Mouse (Mus musculus) midbrain, embryonic 10.5 days (tissue): ENCODE results near the gene Zfp791. TPM values are rescaled to one million over a fixed set of nuclear protein-coding genes. Genes with fewer than 3 reads are reported as not detected.
"Not testable (repeated sequence)": the region's sequence is repeated elsewhere in the genome, so short reads cannot be mapped to it uniquely, and the experiment has no call there.

Source experiments
- DNase-seq: peaks from one replicate; pipeline ENCODE4 v3.0.0-alpha.2; 2017; ENCODE audit warnings: low spot score
- H3K27ac ChIP-seq: fragments of 300-500 bp; sonication (generic); replicated peaks from 2 replicates; pipeline ENCODE4 v1.5.1; 2016; ENCODE audit warnings: mild to moderate bottlenecking
- H3K27me3 ChIP-seq: fragments of 300-500 bp; sonication (generic); 2 replicates; pipeline ENCODE4 v1.6.1; 2016; ENCODE audit warnings: low read depth, mild to moderate bottlenecking; ENCODE audit not compliant: poor library complexity, severe bottlenecking
- H3K36me3 ChIP-seq: fragments of 300-500 bp; sonication (generic); 2 replicates; pipeline ENCODE4 v1.6.1; 2016; ENCODE audit warnings: mild to moderate bottlenecking, moderate library complexity
- H3K4me1 ChIP-seq: fragments of 300-500 bp; sonication (generic); 2 replicates; pipeline ENCODE4 v1.6.1; 2016
- H3K4me3 ChIP-seq: fragments of 300-500 bp; sonication (generic); 2 replicates; pipeline ENCODE4 v1.5.1; 2016; ENCODE audit warnings: mild to moderate bottlenecking, moderate library complexity
- H3K9me3 ChIP-seq: fragments of 300-500 bp; sonication (generic); replicated peaks from 2 replicates; pipeline ENCODE4 v1.6.1; 2016; ENCODE audit warnings: mild to moderate bottlenecking
- WGBS: fragments of 180-500 bp; shearing (Covaris S2); methylation state at CpG from one replicate; pipeline ENCODE4 v1.1.7; 2016; 5-methylcytosine and 5-hydroxymethylcytosine counted together
- polyA plus RNA-seq: library from polyadenylated mRNA; unstranded; fragments of >200 nt; fragmentation: Nextera tagmentation; extraction: Ambion mirVana; gene quantifications from 2 replicates; pipeline ENCODE4 v1.2.1, GENCODE M21; 2016

The Zfp791 gene
- 0.81 and 1.5 TPM in 2 replicates for polyA plus RNA-seq

GRCm38 (mm10) chr8:85122995-85123394, at the start of gene Zfp791:
TSS of gene Zfp791 (minus strand) at chr8:85123095.
- no peak for DNase-seq
- Histone ChIP-seq H3K4me3 (no peak within 1 kb of the TSS), H3K9me3 (no peaks in the 10 kb centered on the region), H3K27ac (no peak within 1 kb of the TSS), H3K4me1 (peaks cover 10% of the 10 kb centered on the region), H3K27me3 (peaks cover 9% of the 10 kb centered on the region), H3K36me3 (no peaks in the 10 kb centered on the region)
- WGBS = 82% methylated on average over 3 of the region's 3 CpGs

DNA sequence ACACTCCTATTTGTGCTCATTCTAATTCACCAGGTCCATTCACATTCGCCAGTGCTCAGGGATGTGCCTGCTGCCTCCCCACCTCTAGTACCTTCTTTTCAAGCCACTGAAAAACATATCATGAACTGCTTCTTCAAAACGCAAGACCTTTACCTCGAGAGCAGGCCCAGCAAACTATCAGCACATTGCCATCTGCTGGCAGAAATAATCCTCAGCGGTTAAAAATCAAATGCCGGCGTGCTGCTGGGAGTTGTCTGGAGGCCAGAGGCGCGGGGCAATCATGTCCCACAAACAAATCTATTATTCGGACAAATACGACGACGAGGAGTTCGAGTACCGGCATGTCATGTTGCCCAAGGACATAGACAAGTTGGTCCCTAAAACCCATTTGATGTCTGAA, 48.4 kb upstream of the Zfp791 start:
- Histone ChIP-seq H3K36me3 (no peaks in the 10 kb centered on the region), H3K27me3 (no peaks in the 10 kb centered on the region), H3K4me1 (0 out of 2 replicates have a peak, but pooled peaks cover 7% of the 10 kb centered on the region), H3K27ac (no peak overlapping the region), H3K9me3 (no peaks in the 10 kb centered on the region; the same call in 1 of the 2 replicates), H3K4me3 (no peak overlapping the region)
- 37% methylated on average over 14 of the region's 14 CpGs for WGBS
- peak; percentile 34 for DNase-seq

DNA sequence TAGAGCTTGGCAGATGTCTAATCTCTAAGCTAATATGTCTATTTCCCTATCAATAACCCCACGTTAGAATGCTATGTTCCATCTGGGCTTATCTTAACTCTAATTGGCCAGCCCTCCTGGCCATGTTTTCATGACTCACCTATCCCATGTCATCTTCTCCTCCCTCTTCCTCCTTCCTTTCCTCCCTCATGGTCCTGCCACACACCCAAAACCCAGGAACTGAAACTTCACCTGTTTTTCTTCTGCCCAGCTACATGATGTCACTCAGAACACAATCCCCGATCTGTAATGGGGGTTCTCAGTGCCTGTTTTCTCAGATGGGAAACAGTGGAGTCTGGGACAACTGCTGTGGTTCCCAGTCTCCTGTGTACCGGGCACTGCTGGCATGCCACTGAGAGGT, 28.7 kb upstream of the Zfp791 start, which contains the start of gene Cks1brt:
TSS of gene Cks1brt (plus strand) at position 301 of the 400 bp plus-strand sequence.
- 93% methylated on average over 3 of the region's 3 CpGs for WGBS
- Histone ChIP-seq H3K27me3 (no peaks in the 10 kb centered on the region), H3K36me3 (no peaks in the 10 kb centered on the region), H3K4me3 (no peak within 1 kb of the TSS), H3K9me3 (peaks cover 44% of the 10 kb centered on the region), H3K27ac (no peak within 1 kb of the TSS), H3K4me1 (no peaks in the 10 kb centered on the region)
- no peak for DNase-seq

DNA sequence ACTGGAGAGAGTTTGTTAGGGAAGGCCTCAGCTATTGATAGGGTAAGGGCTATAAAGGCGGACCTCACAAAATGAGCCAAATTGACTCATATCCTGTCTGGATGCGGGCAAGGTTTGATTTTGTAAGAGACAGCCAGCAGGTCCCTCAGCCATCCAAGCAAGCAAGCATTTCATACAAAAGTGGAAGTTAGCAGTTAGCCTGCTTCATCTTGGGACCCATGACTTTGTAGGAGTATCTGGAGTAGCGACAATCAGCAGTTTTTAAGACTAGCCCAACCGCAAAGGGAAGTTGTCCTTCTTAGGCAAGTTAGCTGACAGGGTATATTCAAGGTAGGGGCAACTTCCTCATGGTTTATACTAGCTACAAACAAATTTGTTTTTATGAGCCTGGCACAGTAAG, 19.6 kb upstream of the Zfp791 start:
- no peaks in the 10 kb centered on the region for H3K36me3 ChIP-seq
- WGBS = 95% methylated on average over 4 of the region's 4 CpGs

GRCm38 (mm10) chr8:85135690-85136089, 12.8 kb upstream of the Zfp791 start:
- H3K4me1 ChIP-seq, DNase-seq, H3K27ac ChIP-seq, H3K9me3 ChIP-seq, H3K4me3 ChIP-seq, H3K36me3 ChIP-seq: not testable (repeated sequence)
- 92% methylated on average over 2 of the region's 2 CpGs for WGBS
- peaks cover 13% of the 10 kb centered on the region for H3K27me3 ChIP-seq

More for the DNA sequence above, 19.6 kb upstream of the Zfp791 start:
- H3K27ac ChIP-seq = no peak overlapping the region
- H3K27me3 ChIP-seq = no peaks in the 10 kb centered on the region
- no peaks in the 10 kb centered on the region for H3K4me1 ChIP-seq
- H3K4me3 ChIP-seq = no peak overlapping the region
- peaks cover 20% of the 10 kb centered on the region for H3K9me3 ChIP-seq
- no peak for DNase-seq

DNA sequence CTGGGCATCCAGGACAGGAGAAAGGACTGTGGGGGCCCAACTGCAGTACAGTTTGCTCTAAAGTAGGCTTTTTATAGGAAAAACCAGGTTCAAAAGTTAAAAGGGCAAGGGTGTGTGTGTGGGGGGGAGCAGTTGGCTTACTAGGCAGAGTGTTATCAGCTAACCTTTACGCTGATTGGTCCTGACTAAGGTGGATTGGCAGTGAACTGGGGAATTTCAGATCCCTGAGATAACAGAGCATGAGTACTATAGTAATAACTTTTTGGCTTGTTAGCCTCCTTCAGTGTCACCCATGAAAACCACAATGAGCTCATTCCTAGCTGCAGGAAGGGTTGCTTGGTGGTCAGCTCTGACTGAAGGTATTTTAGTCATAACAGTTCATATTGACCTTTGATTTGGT, 9.4 kb upstream of the Zfp791 start:
- DNase-seq = no peak
- Histone ChIP-seq H3K9me3 (no peaks in the 10 kb centered on the region), H3K4me1 (no peaks in the 10 kb centered on the region), H3K27me3 (peaks cover 13% of the 10 kb centered on the region), H3K27ac (no peak overlapping the region), H3K4me3 (no peak overlapping the region), H3K36me3 (no peaks in the 10 kb centered on the region)
- WGBS = 90% methylated on average over 1 of the region's 1 CpGs

DNA sequence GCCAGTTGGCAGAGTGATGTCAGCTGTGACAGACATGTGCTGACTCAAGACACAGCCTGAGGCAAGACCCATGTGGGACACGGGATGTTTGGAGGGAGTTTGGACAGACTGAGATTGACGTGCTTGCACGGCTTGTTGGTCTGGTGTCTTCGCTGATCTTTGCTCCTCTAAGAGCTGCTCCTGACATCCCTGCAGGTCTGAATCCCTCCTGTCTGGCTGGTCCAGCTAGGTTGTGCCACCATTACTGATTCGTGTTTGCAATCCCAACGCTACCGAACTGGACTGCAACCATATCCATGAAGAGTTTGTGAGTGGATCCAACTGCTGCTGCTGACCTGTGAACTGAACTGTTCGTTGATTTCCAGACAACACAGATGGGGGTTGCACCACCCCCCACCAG, 796 bp upstream of the Zfp791 start:
- DNase-seq = no peak
- peaks cover 9% of the 10 kb centered on the region for H3K4me1 ChIP-seq
- peaks cover 3% of the 10 kb centered on the region for H3K27me3 ChIP-seq
- H3K9me3 ChIP-seq = no peaks in the 10 kb centered on the region
- no peak overlapping the region for H3K27ac ChIP-seq
- no peak overlapping the region for H3K4me3 ChIP-seq
- H3K36me3 ChIP-seq = no peaks in the 10 kb centered on the region
- WGBS = 92% methylated on average over 8 of the region's 8 CpGs

DNA sequence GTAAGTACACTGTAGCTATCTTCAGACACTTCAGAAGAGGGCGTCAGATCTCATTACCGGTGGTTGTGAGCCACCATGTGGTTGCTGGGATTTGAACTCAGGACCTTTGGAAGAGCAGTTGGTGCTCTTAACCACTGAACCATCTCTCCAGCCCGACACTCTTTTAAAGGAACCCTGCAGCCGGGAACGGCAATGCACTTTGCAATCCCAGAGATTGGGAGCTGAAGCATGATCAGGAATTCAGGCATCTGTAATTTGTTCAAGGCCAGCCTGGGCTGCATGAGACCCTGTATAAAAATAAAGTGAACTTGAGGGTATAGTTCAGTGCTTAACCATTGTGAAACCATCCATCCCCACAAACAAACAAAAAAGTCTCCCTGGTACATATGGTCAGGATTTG, 2.6 kb downstream of the Zfp791 start:
- not testable (repeated sequence) for H3K36me3 ChIP-seq, H3K4me3 ChIP-seq, H3K27me3 ChIP-seq, H3K9me3 ChIP-seq, DNase-seq, H3K27ac ChIP-seq
- 72% methylated on average over 5 of the region's 5 CpGs for WGBS
- peaks cover 10% of the 10 kb centered on the region for H3K4me1 ChIP-seq

GRCm38 (mm10) chr8:85119052-85119981, 3.6 kb downstream of the Zfp791 start:
- Histone ChIP-seq H3K9me3 (0 out of 2 replicates have a peak, but pooled peaks cover 4% of the 10 kb centered on the region), H3K4me3 (peak overlapping the region; percentile 70), H3K4me1 (peaks cover 10% of the 10 kb centered on the region), H3K27ac (peak overlapping the region; percentile 78), H3K36me3 (no peaks in the 10 kb centered on the region), H3K27me3 (peaks cover 9% of the 10 kb centered on the region)
- 8% methylated on average over 37 of the region's 37 CpGs for WGBS
- DNase-seq = peak; percentile 74

GRCm38 (mm10) chr8:85116984-85117383, 5.9 kb downstream of the Zfp791 start:
- H3K27ac ChIP-seq = no peak overlapping the region
- H3K27me3 ChIP-seq = peaks cover 9% of the 10 kb centered on the region
- DNase-seq = no peak
- 0 out of 2 replicates have a peak, but pooled peaks cover 4% of the 10 kb centered on the region for H3K9me3 ChIP-seq
- peaks cover 10% of the 10 kb centered on the region for H3K4me1 ChIP-seq
- no peaks in the 10 kb centered on the region for H3K36me3 ChIP-seq
- H3K4me3 ChIP-seq = no peak overlapping the region
- 92% methylated on average over 7 of the region's 7 CpGs for WGBS

DNA sequence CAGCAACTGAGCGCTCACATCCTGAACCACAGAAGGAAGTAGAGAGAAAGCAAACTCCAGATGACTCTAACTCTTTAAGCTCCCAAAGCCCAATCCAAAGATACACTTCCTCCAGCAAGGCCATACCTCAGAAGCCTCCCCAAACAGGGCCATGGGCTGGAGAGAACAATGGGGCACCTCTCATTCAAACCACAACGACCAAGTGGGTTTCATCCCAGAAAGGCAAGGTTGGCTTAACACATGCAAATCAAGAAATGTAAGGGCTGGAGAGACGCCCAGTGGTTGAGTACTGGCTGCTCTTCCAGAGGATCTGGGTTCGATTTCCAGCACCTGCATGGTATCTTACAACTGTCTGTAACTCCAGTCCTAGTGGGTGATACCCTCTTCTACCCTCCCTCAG, 7.4 kb downstream of the Zfp791 start:
- 80% methylated on average over 4 of the region's 4 CpGs for WGBS
- Histone ChIP-seq H3K27me3 (peaks cover 9% of the 10 kb centered on the region), H3K4me1 (peaks cover 10% of the 10 kb centered on the region), H3K27ac (no peak overlapping the region), H3K9me3 (peaks cover 6% of the 10 kb centered on the region; the same call in 1 of the 2 replicates), H3K36me3 (peaks cover 13% of the 10 kb centered on the region), H3K4me3 (no peak overlapping the region)
- DNase-seq = no peak

DNA sequence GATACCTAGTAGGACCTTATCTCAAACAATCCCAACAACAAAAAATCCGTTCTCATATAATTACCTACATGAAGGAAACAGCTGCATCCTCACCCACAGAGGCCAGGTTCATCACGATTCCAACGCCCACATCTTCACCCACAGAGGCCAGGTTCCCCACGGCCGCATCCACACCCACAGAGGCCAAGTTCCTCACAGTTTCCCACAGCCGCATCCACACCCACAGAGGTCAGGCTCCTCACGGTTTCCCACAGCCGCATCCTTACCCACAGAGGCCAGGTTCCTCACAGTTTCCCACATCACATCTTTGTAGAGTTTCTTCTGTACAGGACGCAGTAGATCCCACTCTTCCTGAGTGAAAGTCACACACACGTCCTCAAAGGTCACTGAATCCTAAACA, 9.7 kb downstream of the Zfp791 start:
- WGBS = 95% methylated on average over 10 of the region's 10 CpGs
- peaks cover 25% of the 10 kb centered on the region for H3K36me3 ChIP-seq
- no peak overlapping the region for H3K4me3 ChIP-seq
- DNase-seq = no peak
- H3K27me3 ChIP-seq = peaks cover 2% of the 10 kb centered on the region; the same call in 1 of the 2 replicates
- H3K4me1 ChIP-seq = no peaks in the 10 kb centered on the region
- H3K27ac ChIP-seq = no peak overlapping the region
- peaks cover 11% of the 10 kb centered on the region; the same call in 1 of the 2 replicates for H3K9me3 ChIP-seq

- Histone ChIP-seq H3K4me3 (no peak overlapping the region), H3K9me3 (peaks cover 3% of the 10 kb centered on the region; the same call in 1 of the 2 replicates), H3K27me3 (no peaks in the 10 kb centered on the region), H3K4me1 (no peaks in the 10 kb centered on the region), H3K36me3 (peaks cover 36% of the 10 kb centered on the region), H3K27ac (no peak overlapping the region)
- WGBS = 87% methylated on average over 4 of the region's 4 CpGs
- no peak for DNase-seq
Observed at GRCm38 (mm10) chr8:85100076-85100665, 22.7 kb downstream of the Zfp791 start.
